Mouse (Mus musculus): ENCODE data around the gene Tbc1d9.

DNA sequence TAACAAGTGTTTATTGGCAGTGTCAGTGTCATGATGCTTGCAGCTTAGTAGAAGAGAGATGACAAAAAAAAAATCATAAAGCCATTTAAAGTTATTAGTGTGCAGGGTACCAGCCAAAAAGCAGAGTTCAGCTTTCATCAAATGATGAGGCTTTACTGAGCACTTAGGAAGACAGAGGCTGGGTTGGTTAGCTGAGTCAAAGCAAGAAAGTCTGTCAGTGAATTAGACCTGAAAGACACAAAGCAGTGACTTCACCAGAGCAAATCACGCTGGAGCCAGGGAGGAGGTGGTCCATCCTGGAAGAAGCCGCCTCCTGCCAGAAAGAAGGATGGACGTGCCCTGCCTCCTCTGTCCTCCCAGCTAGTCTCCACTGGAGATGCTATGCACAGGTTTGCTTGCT is 2.8 kb downstream of the Tbc1d9 start:
- no peak for TF ChIP-seq POLR2A (IDR thresholded peaks at IDR 0.05; ENCODE audit: borderline replicate concordance, insufficient read depth, low read length)
- TF ChIP-seq CTCF (IDR thresholded peaks at IDR 0.05; ENCODE audit: borderline replicate concordance, insufficient read depth, low read depth, low read length), result no peak

Data from cerebellum, adult 2 months (tissue).